Mouse (Mus musculus): ENCODE data around the gene Cdh23. TPM values are rescaled to one million over a fixed set of nuclear protein-coding genes. Genes with fewer than 3 reads are reported as not detected.

The Cdh23 gene
- polyA plus RNA-seq, 1 experiment from 2014 or later: 0.25 TPM

- Histone ChIP-seq H3K27ac (no peak overlapping the region), H3K4me2 (ENCODE audit: low read length) (no peak overlapping the region), H3K9ac (ENCODE audit: low read depth, low read length) (no peak overlapping the region), H3K4me1 (replicated peaks; ENCODE audit: insufficient read depth, low read length) (no peaks in the 10 kb centered on the region), H3K9me3 (replicated peaks; ENCODE audit: low read length) (no peaks in the 10 kb centered on the region), H3K4me3 (replicated peaks; ENCODE audit: low read depth, low read length) (no peak overlapping the region), H3K36me3 (ENCODE audit: insufficient read depth, low read length) (no peaks in the 10 kb centered on the region), H3K27me3 (ENCODE audit: insufficient read depth, low read length) (no peaks in the 10 kb centered on the region)
- peak; percentile 4 for DNase-seq (ENCODE audit: low spot score)
- ATAC-seq (replicated peaks; ENCODE audit: low FRiP score, low read depth): no peak
- WGBS: 46% methylated on average over 13 of the region's 13 CpGs
- no peak for TF ChIP-seq CTCF (IDR thresholded peaks at IDR 0.05; ENCODE audit: low read depth)
Measured at GRCm38 (mm10) chr10:60463953-60464647, 232.2 kb downstream of the Cdh23 start.

GRCm38 (mm10) chr10:60456662-60457397 is 239.5 kb downstream of the Cdh23 start:
- 31% methylated on average over 8 of the region's 8 CpGs for WGBS

GRCm38 (mm10) chr10:60455193-60455592 is 241.1 kb downstream of the Cdh23 start:
- H3K9ac ChIP-seq (ENCODE audit: low read depth, low read length): no peak overlapping the region
- H3K4me2 ChIP-seq (ENCODE audit: low read length): no peak overlapping the region
- no peaks in the 10 kb centered on the region for H3K36me3 ChIP-seq (ENCODE audit: insufficient read depth, low read length)
- DNase-seq (ENCODE audit: low spot score) (no peak), ATAC-seq (replicated peaks; ENCODE audit: low FRiP score, low read depth) (no peak)
- no peak overlapping the region for H3K4me3 ChIP-seq (replicated peaks; ENCODE audit: low read depth, low read length)
- H3K9me3 ChIP-seq (replicated peaks; ENCODE audit: low read length): no peaks in the 10 kb centered on the region
- no peak for TF ChIP-seq CTCF (IDR thresholded peaks at IDR 0.05; ENCODE audit: low read depth)
- 79% methylated on average over 8 of the region's 8 CpGs for WGBS
- H3K27me3 ChIP-seq (ENCODE audit: insufficient read depth, low read length): no peaks in the 10 kb centered on the region
- H3K27ac ChIP-seq: no peak overlapping the region
- no peaks in the 10 kb centered on the region for H3K4me1 ChIP-seq (replicated peaks; ENCODE audit: insufficient read depth, low read length)

More at GRCm38 (mm10) chr10:60456662-60457397, 239.5 kb downstream of the Cdh23 start:
- Histone ChIP-seq H3K27me3 (ENCODE audit: insufficient read depth, low read length) (no peaks in the 10 kb centered on the region), H3K4me3 (replicated peaks; ENCODE audit: low read depth, low read length) (no peak overlapping the region), H3K4me2 (ENCODE audit: low read length) (no peak overlapping the region), H3K9me3 (replicated peaks; ENCODE audit: low read length) (no peaks in the 10 kb centered on the region), H3K9ac (ENCODE audit: low read depth, low read length) (no peak overlapping the region), H3K4me1 (replicated peaks; ENCODE audit: insufficient read depth, low read length) (no peaks in the 10 kb centered on the region), H3K27ac (no peak overlapping the region), H3K36me3 (ENCODE audit: insufficient read depth, low read length) (no peaks in the 10 kb centered on the region)
- no peak for TF ChIP-seq CTCF (IDR thresholded peaks at IDR 0.05; ENCODE audit: low read depth)
- no peak for DNase-seq (ENCODE audit: low spot score)
- ATAC-seq (replicated peaks; ENCODE audit: low FRiP score, low read depth): no peak

DNA sequence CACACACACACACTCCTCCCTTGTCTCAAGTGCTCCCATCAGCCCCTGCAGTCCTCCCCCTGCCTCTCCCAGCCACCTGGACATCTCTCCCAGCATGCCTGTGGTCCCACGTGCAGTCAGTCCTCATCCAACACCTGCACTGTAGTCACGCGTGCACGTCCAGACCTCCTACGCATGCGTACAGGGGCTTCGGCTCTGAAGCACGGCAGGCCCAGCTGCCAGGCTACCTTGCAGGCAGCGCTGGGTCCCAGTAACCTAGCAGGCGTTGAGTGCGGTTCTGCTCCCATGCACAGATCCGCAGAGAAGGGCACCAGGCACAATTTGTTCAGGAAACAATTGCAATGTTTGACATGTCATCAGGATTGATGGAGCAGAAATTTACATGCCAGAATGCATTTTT is 249.1 kb downstream of the Cdh23 start:
- Histone ChIP-seq H3K9me3 (replicated peaks; ENCODE audit: low read length) (no peaks in the 10 kb centered on the region), H3K9ac (ENCODE audit: low read depth, low read length) (no peak overlapping the region), H3K27ac (no peak overlapping the region), H3K36me3 (ENCODE audit: insufficient read depth, low read length) (no peaks in the 10 kb centered on the region), H3K27me3 (ENCODE audit: insufficient read depth, low read length) (no peaks in the 10 kb centered on the region), H3K4me1 (replicated peaks; ENCODE audit: insufficient read depth, low read length) (no peaks in the 10 kb centered on the region), H3K4me3 (replicated peaks; ENCODE audit: low read depth, low read length) (no peak overlapping the region), H3K4me2 (ENCODE audit: low read length) (no peak overlapping the region)
- no peak for TF ChIP-seq CTCF (IDR thresholded peaks at IDR 0.05; ENCODE audit: low read depth)
- ATAC-seq (replicated peaks; ENCODE audit: low FRiP score, low read depth) (no peak), DNase-seq (ENCODE audit: low spot score) (no peak)
- 80% methylated on average over 12 of the region's 12 CpGs for WGBS

GRCm38 (mm10) chr10:60445031-60445593 is 251.2 kb downstream of the Cdh23 start:
- no peaks in the 10 kb centered on the region for H3K36me3 ChIP-seq (ENCODE audit: insufficient read depth, low read length)
- ATAC-seq (replicated peaks; ENCODE audit: low FRiP score, low read depth): peak; percentile 95
- WGBS: 54% methylated on average over 8 of the region's 8 CpGs

DNA sequence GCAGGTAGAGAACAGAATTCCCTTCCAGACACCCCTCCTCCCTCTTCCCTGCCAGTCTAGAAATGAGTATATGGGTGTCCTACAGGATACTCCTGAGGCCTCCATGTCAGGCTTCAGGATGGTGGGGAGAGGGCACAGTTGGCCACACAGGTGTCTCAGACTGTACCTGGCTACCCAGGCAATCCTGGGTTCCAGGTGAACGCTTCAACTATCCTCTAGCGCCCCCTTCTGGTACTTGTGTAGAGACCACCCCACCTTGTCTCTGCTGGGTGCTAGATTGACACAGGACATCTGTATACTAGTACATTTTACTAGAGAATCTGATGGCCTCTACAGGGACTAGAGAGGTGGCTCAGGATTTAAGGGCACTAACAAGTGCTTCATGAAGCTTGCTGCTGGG is 253.2 kb downstream of the Cdh23 start:
- DNase-seq (ENCODE audit: low spot score) (no peak), ATAC-seq (replicated peaks; ENCODE audit: low FRiP score, low read depth) (no peak)
- peak; percentile 26; the same call in 1 of the 2 replicates for TF ChIP-seq CTCF (IDR thresholded peaks at IDR 0.05; ENCODE audit: low read depth)
- 4% methylated on average over 2 of the region's 2 CpGs for WGBS
- no peak overlapping the region for H3K4me3 ChIP-seq (replicated peaks; ENCODE audit: low read depth, low read length)
- H3K36me3 ChIP-seq (ENCODE audit: insufficient read depth, low read length): no peaks in the 10 kb centered on the region
- H3K27me3 ChIP-seq (ENCODE audit: insufficient read depth, low read length): no peaks in the 10 kb centered on the region
- no peak overlapping the region for H3K4me2 ChIP-seq (ENCODE audit: low read length)
- H3K27ac ChIP-seq: no peak overlapping the region
- H3K4me1 ChIP-seq (replicated peaks; ENCODE audit: insufficient read depth, low read length): no peaks in the 10 kb centered on the region
- H3K9me3 ChIP-seq (replicated peaks; ENCODE audit: low read length): no peaks in the 10 kb centered on the region
- no peak overlapping the region for H3K9ac ChIP-seq (ENCODE audit: low read depth, low read length)

More at GRCm38 (mm10) chr10:60445031-60445593, 251.2 kb downstream of the Cdh23 start:
- DNase-seq (ENCODE audit: low spot score): peak; percentile 91
- no peak overlapping the region for H3K4me2 ChIP-seq (ENCODE audit: low read length)
- no peaks in the 10 kb centered on the region for H3K27me3 ChIP-seq (ENCODE audit: insufficient read depth, low read length)
- no peaks in the 10 kb centered on the region for H3K9me3 ChIP-seq (replicated peaks; ENCODE audit: low read length)
- no peak overlapping the region for H3K27ac ChIP-seq
- no peaks in the 10 kb centered on the region for H3K4me1 ChIP-seq (replicated peaks; ENCODE audit: insufficient read depth, low read length)
- no peak overlapping the region for H3K9ac ChIP-seq (ENCODE audit: low read depth, low read length)
- peak; percentile 34; the same call in 1 of the 2 replicates for TF ChIP-seq CTCF (IDR thresholded peaks at IDR 0.05; ENCODE audit: low read depth)
- H3K4me3 ChIP-seq (replicated peaks; ENCODE audit: low read depth, low read length): no peak overlapping the region

Measured in kidney, postnatal 0 days (tissue).